Mouse (Mus musculus): ENCODE measurements around the gene Ydjc. TPM values are rescaled to one million over a fixed set of nuclear protein-coding genes. Genes with fewer than 3 reads are reported as not detected.
A peak's percentile ranks its signal among the peaks of the same experiment; 100 is the strongest.
"Not testable (repeated sequence)": the region's sequence is repeated elsewhere in the genome, so short reads cannot be mapped to it uniquely, and the experiment has no call there.

The Ydjc gene
- total RNA-seq, 2 experiments from 2014 or later, result 23.5 to 25.7 TPM

DNA sequence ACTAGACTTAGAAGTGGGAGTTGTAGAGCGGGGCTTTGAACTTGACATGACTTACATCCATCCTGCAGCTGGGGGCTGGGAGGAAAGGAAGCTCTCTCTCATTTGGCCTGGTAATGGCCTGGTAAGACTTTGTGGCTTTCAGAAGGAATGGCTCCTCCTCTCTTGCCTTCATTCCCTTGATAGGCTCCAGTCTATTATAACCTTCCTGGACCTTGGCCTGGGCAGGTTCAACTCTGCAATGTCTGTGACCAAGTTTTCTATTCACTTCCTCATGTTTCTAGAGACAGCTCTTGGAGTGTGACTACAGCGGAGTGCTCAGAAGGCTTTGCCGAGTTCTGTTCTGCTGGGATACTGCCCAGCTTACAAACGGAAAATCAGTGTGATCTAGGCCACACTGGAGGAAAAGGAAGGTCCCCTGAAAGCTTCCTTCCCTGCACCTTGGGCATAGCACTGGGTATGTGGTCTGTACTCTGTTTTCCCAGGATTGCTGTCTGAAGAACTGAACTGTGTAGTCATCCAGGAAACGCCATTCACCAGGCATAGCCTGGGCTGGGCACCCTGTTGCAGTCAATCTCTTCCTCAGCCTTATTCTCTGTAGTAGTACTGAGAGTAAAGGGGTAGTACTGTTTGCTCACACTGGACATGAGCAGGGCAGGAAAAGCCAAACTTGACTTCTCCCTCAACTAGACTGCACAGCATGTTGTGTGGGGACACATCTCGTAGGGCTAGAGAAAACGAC, 6.3 kb downstream of the Ydjc start:
- no peak for ATAC-seq (replicated peaks; ENCODE audit: poor library complexity)

DNA sequence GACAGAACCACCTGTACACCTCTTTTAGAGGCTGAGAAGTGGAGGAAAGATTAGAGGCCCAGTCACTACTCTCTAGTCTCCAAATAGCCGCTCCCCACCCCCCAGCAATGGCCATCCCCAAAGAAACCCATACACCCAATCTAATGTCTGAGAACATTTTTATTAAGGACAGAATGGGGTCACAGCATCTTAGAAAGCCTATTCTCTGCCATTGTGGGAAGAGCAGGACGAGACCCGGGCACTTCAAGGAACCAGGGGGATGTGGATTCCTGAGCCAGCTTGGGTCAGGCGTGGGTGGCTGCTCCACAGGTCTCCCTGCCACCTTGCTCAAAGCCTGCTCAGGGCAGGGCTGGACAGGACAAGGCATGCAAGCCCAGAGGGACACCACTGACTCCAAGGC, 7.5 kb downstream of the Ydjc start:
- no peak for ATAC-seq (replicated peaks; ENCODE audit: poor library complexity)

DNA sequence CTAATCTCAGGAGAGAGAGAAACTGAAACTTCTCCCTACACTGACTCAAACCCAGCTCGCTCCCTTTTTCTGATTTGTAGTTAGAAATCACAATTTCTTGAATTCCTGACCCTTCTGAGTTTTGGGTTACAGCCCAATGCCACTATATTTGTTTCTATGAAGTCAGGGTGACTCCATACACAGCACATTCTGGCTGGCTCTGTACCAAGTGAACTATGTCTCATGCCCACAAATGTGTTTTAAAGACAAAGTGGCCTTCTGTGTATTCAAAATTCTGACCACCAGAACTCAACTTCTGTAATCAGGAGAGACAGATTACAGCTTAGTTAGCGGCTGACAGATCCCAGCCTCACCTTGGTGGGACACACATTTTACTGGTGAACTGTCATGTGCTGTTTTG, 9.9 kb downstream of the Ydjc start:
- no peak for ATAC-seq (replicated peaks; ENCODE audit: poor library complexity)

DNA sequence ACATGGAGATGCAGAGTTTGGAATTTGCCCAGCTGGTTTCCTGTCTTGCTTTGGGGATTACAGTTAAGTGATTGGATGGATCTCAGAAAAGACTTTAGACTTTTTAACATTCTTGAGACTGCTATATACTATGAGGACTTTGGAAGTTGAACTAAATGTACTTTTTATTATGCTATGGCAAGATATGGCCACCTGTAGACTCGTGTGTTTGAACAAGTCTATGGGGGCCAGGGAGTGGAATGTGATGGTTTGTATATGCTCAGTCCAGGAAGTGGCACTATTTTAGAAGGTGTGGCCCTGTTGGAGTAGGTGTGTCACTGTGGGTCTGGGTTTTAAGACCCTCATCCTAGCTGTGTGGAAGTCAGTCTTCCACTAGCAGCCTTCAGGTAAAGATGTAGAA, 21.1 kb downstream of the Ydjc start:
- not testable (repeated sequence) for ATAC-seq (replicated peaks; ENCODE audit: poor library complexity)

DNA sequence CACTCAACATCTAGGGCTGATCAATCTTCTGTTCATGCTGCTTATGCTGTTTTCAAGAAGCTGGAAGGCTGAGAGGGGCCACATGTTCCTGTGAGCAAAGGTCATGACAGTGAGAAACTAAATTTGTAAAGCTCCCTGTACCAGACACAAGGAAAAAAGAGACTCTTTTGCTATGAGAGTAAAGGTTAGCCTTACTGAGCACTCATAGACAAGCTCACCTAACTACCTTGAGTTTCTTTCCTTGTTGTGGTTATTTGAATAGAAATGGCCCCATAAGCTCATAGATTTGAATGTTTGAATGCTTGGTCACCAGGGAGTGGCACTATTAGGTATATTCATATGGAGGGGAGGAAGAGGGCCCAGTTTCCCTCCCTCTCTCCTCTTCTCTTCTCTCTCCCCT, 22.8 kb downstream of the Ydjc start:
- no peak for ATAC-seq (replicated peaks; ENCODE audit: poor library complexity)

DNA sequence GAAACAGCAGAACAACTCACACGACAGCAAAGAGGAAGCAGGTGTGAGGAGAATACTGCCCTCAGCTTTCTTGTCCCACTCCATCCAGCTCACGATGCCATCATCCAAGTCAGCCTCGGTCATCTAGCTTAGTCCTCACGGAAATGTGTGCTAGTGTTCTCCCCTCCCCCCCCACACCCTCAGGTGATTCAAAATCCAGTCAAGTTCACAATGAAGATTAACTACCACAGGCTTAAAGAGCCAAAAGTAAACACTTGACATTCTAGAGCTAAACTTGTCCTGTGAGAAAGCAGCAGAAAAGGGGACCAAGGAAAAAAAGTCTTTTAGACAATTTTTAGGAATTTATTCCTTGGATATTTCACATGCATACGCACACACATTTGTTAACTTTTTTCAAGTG, 23.6 kb downstream of the Ydjc start:
- ATAC-seq (replicated peaks; ENCODE audit: poor library complexity), result no peak

DNA sequence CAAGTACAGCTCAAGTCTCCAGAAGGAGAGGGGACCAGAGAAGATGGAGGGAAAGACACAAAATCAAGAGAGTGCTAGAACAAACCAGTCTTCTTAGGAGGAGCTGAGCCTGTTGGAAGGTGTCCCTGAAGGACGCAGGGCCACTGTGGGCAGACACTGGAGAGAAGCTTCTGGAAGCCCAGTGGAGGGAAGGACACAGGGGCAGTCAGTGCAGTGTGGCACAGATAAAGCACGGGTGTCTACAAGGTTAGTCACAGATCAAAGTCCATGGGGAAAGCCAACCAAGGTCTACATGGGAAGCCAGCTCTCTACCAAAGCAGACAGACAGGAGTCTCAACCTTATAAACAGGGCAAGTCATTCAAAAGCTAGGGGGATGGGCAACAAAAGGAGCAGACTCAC, 31.3 kb downstream of the Ydjc start:
- ATAC-seq (replicated peaks; ENCODE audit: poor library complexity), result no peak

DNA sequence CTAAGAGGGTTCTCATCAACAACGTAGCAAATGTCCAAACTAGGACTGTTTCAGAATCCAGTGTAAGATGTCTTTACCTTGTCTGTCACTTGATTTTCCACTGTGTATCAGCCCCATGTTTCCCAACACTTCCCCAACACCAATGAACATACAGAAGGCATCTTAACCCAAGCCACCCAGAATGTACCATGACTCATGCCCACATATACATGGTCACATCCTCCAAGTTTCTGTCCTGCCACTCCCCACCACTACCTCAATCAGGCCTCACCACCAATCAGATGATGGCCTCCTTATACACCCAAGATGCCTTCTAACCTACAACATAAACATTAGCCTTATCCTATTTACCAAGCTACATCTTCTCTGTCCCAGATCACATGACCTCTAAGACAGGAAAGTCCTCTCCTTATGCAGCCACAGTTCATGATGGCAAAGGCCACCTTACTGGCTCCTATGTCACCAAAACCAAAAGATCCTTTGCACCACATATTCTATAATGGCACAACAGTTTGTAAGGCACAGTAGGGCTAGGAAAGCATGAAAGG, 33.3 kb downstream of the Ydjc start:
- peak; percentile 24 for ATAC-seq (replicated peaks; ENCODE audit: poor library complexity)

DNA sequence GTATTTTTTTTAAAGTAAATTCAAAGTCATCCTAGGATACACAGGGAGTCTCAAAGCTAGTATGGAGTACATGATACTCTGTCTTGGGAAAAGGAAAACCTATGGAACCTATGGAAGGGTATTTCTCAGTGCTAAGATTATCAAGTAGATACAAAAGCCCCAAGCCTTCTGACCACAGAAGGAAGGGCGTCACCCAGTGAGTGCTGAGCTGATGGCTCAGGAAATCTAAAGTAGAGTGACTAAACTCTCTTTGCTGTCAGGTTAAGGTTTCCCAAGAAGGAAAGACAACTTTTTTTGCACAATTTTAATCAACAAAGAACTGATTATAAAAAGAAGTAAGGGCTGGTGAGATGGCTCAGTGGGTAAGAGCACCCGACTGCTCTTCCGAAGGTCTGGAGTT, 35.3 kb downstream of the Ydjc start:
- ATAC-seq (replicated peaks; ENCODE audit: poor library complexity), result no peak

DNA sequence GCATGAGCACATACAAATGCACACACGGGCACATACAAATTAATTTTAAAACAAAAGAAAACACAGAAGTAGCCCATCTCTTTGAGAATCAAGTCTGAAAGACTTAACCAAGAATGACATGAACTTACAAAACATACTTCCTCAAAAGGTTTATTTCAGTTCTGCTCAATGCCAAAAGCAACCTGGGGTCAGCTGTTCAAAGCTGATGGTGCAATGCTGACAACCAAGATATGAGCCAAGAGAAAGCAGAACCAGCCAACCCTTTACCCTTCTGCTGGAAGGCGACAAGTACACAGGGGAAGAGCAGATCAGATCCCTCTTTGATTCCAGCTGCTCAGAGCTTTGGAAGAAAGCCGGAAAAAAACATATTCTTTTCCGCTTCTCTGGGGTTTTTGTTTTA, 37.0 kb downstream of the Ydjc start:
- peak; percentile 90 for ATAC-seq (replicated peaks; ENCODE audit: poor library complexity)

DNA sequence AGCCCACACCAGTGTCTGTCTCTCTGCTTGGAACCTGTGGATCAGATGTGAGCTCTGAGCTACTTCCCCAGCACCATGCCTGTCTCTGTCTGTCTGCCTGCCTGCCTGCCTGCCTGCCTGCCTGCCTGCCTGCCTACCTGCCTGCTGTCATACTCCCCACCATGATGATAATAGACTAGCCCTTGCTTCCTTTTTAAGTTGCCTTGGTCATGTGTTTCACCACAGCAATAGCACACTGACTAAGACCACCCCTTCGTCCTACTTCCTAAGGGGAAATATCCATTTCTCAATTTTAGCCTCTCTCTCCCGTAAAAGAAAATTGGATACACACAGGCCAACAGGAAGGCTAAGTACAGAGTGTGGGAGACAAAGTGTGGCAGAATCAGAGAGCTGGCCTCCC, 37.7 kb downstream of the Ydjc start:
- ATAC-seq (replicated peaks; ENCODE audit: poor library complexity), result peak; percentile 61

DNA sequence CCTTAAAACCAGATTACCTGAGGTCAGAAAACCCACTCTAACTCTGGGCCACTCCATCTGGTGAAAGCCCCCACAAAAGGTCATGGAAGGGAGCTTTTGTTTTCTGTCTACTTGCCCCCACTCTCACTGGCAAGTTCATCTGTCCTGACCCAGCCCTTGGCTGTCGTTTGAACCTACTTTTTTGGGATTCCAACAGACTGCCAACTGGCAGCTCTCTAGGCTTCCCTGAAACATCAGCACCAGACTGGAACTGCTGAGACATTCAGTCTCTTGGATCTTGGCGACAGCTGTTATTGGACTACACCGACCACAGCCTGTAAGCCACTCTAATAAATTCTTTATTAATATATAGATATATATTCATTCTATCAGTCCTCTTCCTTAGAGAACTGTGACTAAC, 38.6 kb downstream of the Ydjc start:
- no peak for ATAC-seq (replicated peaks; ENCODE audit: poor library complexity)

DNA sequence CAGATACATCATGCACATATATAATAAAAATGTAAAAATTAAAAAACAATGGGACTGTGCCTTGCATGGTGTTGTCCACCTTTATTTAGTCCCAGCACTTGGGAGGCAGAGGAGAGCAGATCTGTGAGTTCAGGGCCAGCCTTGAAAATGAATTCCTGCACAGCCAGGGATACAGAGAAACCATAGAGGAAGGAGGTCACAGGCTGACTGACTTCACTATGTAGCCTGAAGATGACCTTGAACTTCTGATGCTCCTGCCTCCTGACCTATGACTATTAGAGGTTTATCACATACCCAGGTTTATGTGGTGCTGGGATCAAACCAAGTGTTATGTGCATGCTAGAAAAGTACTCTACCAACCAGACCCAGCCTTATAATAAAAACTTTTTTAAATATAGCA, 41.1 kb downstream of the Ydjc start:
- ATAC-seq (replicated peaks; ENCODE audit: poor library complexity), result no peak

DNA sequence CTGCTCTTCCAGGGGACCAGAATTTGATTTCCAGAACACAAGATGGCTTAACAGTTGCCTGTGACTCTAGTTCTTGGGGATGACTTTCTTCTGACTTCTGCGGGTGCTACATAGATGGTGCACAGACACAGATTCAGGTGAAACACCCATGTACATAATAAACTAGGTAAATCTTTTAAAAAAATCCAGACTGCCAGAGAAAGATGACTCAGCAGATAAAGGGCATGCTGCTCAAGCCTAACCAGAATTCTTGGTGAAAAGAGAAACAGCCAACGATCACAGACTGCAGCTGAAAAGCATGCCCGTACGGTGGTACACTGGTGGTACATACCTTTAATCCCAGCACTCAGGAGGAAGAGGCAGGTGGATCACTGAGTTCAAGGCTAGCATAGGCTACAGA, 49.4 kb downstream of the Ydjc start:
- ATAC-seq (replicated peaks; ENCODE audit: poor library complexity), result no peak

DNA sequence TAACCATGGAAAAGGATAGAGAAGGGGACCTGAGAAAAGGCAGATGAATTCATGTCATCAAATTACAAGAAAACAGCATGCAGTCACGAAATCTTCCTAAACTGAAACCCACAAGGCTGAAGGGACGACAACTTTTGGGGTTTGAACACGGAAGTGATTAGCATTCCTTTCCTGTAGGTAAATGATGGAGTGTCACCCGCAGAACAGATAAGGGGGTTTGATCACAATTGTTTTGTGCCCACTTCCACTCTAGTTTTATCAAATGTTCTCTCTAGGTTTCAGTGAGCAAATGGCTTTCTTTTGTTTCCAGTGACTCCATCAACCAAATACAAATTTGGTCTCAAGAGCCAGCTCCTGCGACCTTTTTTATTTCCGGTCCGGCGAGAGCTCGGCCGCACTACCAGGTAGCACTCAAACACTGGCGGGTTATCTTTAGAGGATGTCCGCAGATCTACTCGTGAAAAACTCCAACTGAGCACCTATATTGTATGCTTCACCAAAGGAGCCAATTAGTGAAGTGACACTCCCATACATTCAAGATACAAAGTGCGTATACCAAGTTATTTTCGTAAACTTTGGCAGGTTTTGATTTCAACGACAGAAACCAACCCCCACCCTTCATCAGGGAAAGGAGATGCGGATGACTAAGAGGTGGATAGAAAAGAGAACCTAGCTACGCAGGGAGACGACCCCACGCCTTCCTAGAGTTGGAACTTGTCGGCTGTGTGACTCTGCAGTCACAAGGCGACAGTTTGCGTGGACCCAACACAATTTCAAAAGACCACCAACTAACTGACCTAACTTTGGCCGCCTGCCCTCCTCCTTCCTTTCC, 55.9 kb downstream of the Ydjc start:
- 0 out of 2 replicates have a peak, but pooled peaks have one; percentile 9 for ATAC-seq (replicated peaks; ENCODE audit: poor library complexity)

DNA sequence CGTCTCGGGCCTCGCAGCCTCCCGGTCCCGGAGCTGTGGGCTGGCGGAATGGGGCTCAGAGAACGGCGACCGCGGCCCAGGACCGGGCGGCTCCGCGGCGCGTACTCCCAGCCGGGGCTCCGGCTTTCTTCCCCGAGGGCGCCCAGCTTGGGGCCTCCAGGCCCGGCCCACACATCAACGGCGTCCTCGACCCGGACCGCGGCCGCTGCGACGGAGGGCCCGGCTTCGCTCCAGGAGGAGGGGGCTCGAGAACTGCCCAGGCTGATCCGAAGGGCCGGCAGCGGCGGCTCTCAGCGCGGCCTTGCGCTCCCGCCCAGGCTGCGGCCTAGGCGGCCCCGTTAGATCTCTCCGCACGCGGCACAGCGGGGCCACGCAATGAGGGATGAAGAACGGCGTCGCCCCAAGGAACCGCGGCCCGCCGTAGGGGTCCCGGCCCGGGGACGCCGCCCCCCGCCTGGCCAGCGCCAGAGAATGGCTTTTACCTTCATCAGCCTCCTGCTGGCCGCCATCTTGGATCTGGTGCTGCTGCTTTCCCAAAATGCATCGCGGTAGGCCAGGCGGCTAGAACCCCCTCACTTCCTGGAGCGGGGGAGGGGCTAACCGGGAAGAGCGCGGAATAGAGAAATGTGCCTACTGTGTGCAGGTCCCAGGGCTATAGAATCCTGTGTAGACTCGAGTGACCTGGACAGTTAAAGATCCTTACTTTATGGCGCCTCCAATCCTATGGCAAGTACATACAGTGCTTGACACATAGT, 56.7 kb downstream of the Ydjc start:
- peak; percentile 85 for ATAC-seq (replicated peaks; ENCODE audit: poor library complexity)

DNA sequence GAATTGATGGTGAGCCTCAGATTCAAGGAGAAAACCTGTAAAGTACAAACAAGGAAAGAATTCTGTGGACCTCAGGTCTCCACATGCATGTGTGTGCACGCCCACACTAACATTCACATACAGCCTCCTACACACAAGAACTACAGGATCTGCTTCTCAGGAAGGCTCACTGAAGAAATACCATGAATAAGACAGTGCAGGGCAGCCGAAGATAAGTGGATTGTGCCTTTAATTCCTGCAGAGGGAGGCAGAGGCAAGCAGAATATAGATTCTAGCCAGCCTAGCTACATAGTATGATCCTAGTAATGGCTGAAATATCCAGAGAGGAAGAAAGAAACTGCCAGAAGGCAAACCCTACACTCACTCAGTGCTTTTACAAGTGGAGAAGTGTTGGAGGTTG, 57.6 kb downstream of the Ydjc start:
- peak; percentile 69 for ATAC-seq (replicated peaks; ENCODE audit: poor library complexity)

DNA sequence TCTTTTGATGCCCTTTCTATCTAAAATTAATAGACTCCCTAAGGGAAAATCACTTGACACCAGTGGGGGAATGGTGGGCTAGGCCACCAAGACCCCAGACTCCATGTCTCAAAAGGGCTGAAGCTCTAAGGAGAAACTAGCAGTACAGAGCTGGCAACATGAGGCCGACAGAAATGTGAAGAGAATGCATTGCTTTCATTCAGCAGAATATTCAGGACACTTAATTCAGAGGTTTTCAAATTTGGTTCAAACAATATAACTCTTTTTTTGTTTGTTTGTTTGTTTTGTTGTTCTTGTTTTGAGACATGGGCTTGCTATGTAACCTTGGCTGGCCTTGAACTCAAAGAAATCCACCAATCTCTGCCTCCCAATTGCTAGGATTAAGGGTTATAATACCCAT, 58.1 kb downstream of the Ydjc start, which contains the start of gene Ube2l3:
Ube2l3 (minus strand) TSS at position 101 of the 400 bp plus-strand sequence.
- no peak for ATAC-seq (replicated peaks; ENCODE audit: poor library complexity)

DNA sequence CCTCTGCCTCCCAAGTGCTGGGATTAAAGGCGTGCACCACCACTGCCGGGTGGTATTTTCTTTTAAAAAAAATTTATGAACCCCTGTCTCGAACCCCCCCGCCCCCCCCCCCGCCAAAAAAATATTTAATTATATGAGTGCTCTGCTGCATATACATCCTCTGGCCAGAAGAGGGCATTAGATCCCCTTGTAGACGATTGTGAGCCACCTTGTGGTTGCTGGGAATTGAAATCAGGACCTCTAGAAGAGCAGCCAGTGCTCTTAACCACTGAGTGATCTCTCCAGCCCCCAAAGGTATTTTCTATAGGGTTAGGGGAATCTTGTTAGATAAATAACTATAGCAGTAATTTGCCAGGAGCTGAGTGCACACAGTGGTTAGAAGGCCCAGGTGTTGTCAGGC, 60.6 kb downstream of the Ydjc start:
- no peak for ATAC-seq (replicated peaks; ENCODE audit: poor library complexity)

DNA sequence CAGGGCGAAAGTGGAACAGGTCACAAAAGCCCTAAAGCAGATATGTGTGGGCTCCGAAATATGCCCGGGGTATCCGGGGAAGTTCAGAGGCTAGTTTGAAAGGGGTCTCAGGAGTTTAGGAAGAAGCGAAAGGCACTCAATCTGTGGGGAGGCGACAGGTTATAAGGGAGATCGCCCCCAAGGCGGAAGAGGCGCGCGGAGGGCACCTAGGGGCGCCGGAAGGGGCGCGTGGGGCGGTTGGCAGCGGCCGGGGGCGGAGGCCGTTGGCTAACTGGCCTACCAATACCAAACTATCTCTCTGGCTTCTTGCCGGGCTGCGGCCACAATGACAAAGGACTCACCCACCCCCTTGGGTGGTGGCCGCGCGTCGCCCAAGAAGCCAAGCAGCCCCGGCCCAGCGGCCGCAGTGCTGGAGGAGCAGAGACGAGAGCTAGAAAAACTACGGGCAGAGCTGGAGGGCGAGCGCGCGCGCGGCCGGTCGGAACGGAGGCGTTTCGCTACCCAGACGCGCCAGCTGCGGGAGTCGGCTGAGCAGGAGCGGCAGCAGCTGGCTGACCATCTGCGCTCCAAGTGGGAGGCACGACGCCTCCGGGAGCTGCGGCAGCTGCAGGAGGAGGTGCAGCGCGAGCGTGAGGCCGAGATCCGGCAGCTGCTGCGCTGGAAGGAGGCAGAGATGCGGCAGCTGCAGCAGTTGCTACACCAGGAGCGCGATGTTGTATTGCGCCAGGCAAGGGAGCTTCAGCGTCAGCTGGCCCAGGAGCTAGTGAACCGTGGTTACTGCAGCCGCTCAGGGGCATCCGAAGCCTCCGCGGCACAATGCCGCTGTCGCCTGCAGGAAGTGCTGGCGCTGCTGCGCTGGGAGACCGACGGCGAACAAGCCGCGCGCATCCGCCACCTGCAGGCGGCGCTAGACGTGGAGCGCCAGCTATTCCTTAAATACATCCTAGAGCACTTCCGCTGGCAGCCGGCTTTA, 64.3 kb downstream of the Ydjc start, which contains the start of gene Rimbp3:
Rimbp3 (plus strand) TSS at position 215 of the 973 bp plus-strand sequence.
- ATAC-seq (replicated peaks; ENCODE audit: poor library complexity), result peak; percentile 70

Measured in megakaryocyte progenitor cell, adult 5-6 weeks (primary cell).